ENCODE assay signal across 17 mouse cellular contexts in the genomic region with DNA sequence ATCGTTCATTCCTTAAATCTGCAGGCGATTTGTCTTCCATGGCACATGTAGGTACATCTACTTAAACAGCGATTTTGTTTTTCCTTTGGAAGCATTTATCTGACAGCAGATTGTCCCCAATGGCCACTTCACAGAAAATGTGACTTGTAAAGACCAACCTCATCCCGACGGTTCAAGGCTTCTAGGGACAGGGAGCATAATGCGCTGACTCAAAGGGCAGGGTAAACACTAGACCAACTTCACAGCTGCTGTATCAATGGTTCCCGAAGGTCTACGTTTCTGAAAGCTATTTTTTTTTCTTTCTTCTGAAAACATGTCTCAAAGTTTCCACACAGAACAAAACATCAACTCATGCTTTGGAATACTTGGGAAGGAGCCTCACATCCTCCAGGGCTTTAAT.
A peak's percentile ranks its signal among the peaks of the same experiment; 100 is the strongest.
DNase-seq lines count a peak whose midpoint lies in the region; ATAC-seq lines count a peak whose summit lies in the region.
"Had no signal": no experiment of that assay in that cellular context is flagged by ENCODE, and none has a peak within 500 bp of the region (broad histone marks: within the 10 kb centered on the region; RNA-seq: fewer than 3 reads in every experiment).

No protein-coding gene starts in this region.

- H3K36me3 ChIP-seq in forebrain, embryonic 11.5 days (ENCODE audit: control insufficient read depth, insufficient read depth, low read length): no peaks in the 10 kb centered on the region
- H3K36me3 ChIP-seq in forebrain, embryonic 15.5 days: no peaks in the 10 kb centered on the region
- H3K36me3 ChIP-seq in forebrain, embryonic 13.5 days (ENCODE audit: poor library complexity, severe bottlenecking): no peaks in the 10 kb centered on the region
- no peaks in the 10 kb centered on the region for H3K36me3 ChIP-seq in forebrain, embryonic 14.5 days (ENCODE audit: control insufficient read depth, insufficient read depth, low read length)
- no peaks in the 10 kb centered on the region for H3K36me3 ChIP-seq in intestine, embryonic 16.5 days (ENCODE audit: control insufficient read depth, insufficient read depth, low read length)
- H3K36me3 ChIP-seq: embryonic facial prominence, embryonic 10.5 days; embryonic facial prominence, embryonic 12.5 days had no signal

- 30% methylated on average over 8 of the region's 8 CpGs for WGBS in forebrain, embryonic 11.5 days
- WGBS in forebrain, embryonic 15.5 days: 22% methylated on average over 8 of the region's 8 CpGs
- WGBS in forebrain, embryonic 13.5 days: 19% methylated on average over 8 of the region's 8 CpGs
- WGBS in forebrain, embryonic 14.5 days: 17% methylated on average over 8 of the region's 8 CpGs
- WGBS in intestine, embryonic 16.5 days: 79% methylated on average over 8 of the region's 8 CpGs

- H3K4me2 ChIP-seq in forebrain, embryonic 11.5 days (ENCODE audit: low read depth, low read length, severe bottlenecking): peak overlapping the region; percentile 18; the same call in 1 of the 2 replicates
- no peak overlapping the region for H3K4me2 ChIP-seq in forebrain, embryonic 15.5 days (replicated peaks)
- H3K4me2 ChIP-seq in forebrain, embryonic 13.5 days: peak overlapping the region; percentile 39
- no peak overlapping the region for H3K4me2 ChIP-seq in forebrain, embryonic 14.5 days (ENCODE audit: low read length)
- no peak overlapping the region for H3K4me2 ChIP-seq in intestine, embryonic 16.5 days (ENCODE audit: low read depth, low read length)
- H3K4me2 ChIP-seq: embryonic facial prominence, embryonic 12.5 days had no signal

- H3K4me3 ChIP-seq in forebrain, embryonic 11.5 days (ENCODE audit: low read depth, low read length): no peak overlapping the region
- no peak overlapping the region for H3K4me3 ChIP-seq in forebrain, embryonic 15.5 days
- H3K4me3 ChIP-seq in forebrain, embryonic 13.5 days: no peak overlapping the region
- H3K4me3 ChIP-seq in forebrain, embryonic 14.5 days (ENCODE audit: low read depth, low read length): no peak overlapping the region
- H3K4me3 ChIP-seq in intestine, embryonic 16.5 days (ENCODE audit: low read length): no peak overlapping the region
- H3K4me3 ChIP-seq: embryonic facial prominence, embryonic 10.5 days; embryonic facial prominence, embryonic 12.5 days had no signal

- peak; percentile 7 for DNase-seq in embryo, embryonic 11 days
- no peak for DNase-seq in embryo, embryonic 9.5 days (ENCODE audit: extremely low spot score)
- DNase-seq in forebrain, embryonic 11.5 days (ENCODE audit: low spot score): no peak
- DNase-seq in forebrain, embryonic 14.5 days (ENCODE audit: low spot score): no peak
- DNase-seq: adrenal gland, adult 2 months; adrenal gland, postnatal 10 days; adrenal gland, postnatal 25 days; cerebellum, adult 11-12 months; cerebellum, adult 2 months; cerebellum, adult 9-10 months; cerebellum, postnatal 10 days; cerebellum, postnatal 25 days had no signal

- no peaks in the 10 kb centered on the region for H3K27me3 ChIP-seq in forebrain, embryonic 11.5 days (ENCODE audit: control insufficient read depth, insufficient read depth, low read length)
- H3K27me3 ChIP-seq in forebrain, embryonic 15.5 days: no peaks in the 10 kb centered on the region
- peaks cover 8% of the 10 kb centered on the region; the same call in 1 of the 2 replicates for H3K27me3 ChIP-seq in forebrain, embryonic 13.5 days
- H3K27me3 ChIP-seq in forebrain, embryonic 14.5 days (replicated peaks; ENCODE audit: control insufficient read depth, insufficient read depth, low read length): no peaks in the 10 kb centered on the region
- no peaks in the 10 kb centered on the region for H3K27me3 ChIP-seq in intestine, embryonic 16.5 days (replicated peaks; ENCODE audit: control insufficient read depth, insufficient read depth, low read length)
- H3K27me3 ChIP-seq: embryonic facial prominence, embryonic 12.5 days had no signal

- H3K9me3 ChIP-seq in forebrain, embryonic 11.5 days (ENCODE audit: control insufficient read depth, low read length): no peaks in the 10 kb centered on the region
- no peaks in the 10 kb centered on the region for H3K9me3 ChIP-seq in forebrain, embryonic 15.5 days
- no peaks in the 10 kb centered on the region for H3K9me3 ChIP-seq in forebrain, embryonic 13.5 days (replicated peaks)
- no peaks in the 10 kb centered on the region for H3K9me3 ChIP-seq in forebrain, embryonic 14.5 days (replicated peaks; ENCODE audit: control insufficient read depth, low read length)
- no peaks in the 10 kb centered on the region for H3K9me3 ChIP-seq in intestine, embryonic 16.5 days (ENCODE audit: control insufficient read depth, low read length)
- H3K9me3 ChIP-seq: embryonic facial prominence, embryonic 10.5 days; embryonic facial prominence, embryonic 12.5 days had no signal

- peak; percentile 65; the same call in 1 of the 2 replicates for ATAC-seq in forebrain, embryonic 11.5 days (replicated peaks; ENCODE audit: low FRiP score)
- no peak for ATAC-seq in forebrain, embryonic 15.5 days (replicated peaks)
- 0 out of 2 replicates have a peak, but pooled peaks have one; percentile 45 for ATAC-seq in forebrain, embryonic 13.5 days
- no peak for ATAC-seq in forebrain, embryonic 14.5 days
- no peak for ATAC-seq in intestine, embryonic 16.5 days

- peak overlapping the region; percentile 26; the same call in 1 of the 2 replicates for H3K27ac ChIP-seq in forebrain, embryonic 11.5 days (ENCODE audit: low read depth, low read length)
- no peak overlapping the region for H3K27ac ChIP-seq in forebrain, embryonic 15.5 days (replicated peaks)
- H3K27ac ChIP-seq in forebrain, embryonic 13.5 days: no peak overlapping the region
- H3K27ac ChIP-seq in forebrain, embryonic 14.5 days (ENCODE audit: low read depth, low read length): no peak overlapping the region
- H3K27ac ChIP-seq in intestine, embryonic 16.5 days (ENCODE audit: low read length): no peak overlapping the region
- H3K27ac ChIP-seq: embryonic facial prominence, embryonic 10.5 days; embryonic facial prominence, embryonic 12.5 days had no signal

- H3K9ac ChIP-seq in forebrain, embryonic 11.5 days (ENCODE audit: low read length): no peak overlapping the region
- H3K9ac ChIP-seq in forebrain, embryonic 15.5 days (replicated peaks): no peak overlapping the region
- H3K9ac ChIP-seq in forebrain, embryonic 13.5 days: no peak overlapping the region
- no peak overlapping the region for H3K9ac ChIP-seq in forebrain, embryonic 14.5 days (ENCODE audit: low read length)
- H3K9ac ChIP-seq in intestine, embryonic 16.5 days (ENCODE audit: low read depth, low read length): no peak overlapping the region
- H3K9ac ChIP-seq: embryonic facial prominence, embryonic 12.5 days had no signal

- no peaks in the 10 kb centered on the region; the same call in 1 of the 2 replicates for H3K4me1 ChIP-seq in forebrain, embryonic 11.5 days (replicated peaks; ENCODE audit: control insufficient read depth, insufficient read depth, low read length)
- peaks cover 8% of the 10 kb centered on the region for H3K4me1 ChIP-seq in forebrain, embryonic 15.5 days
- peaks cover 19% of the 10 kb centered on the region for H3K4me1 ChIP-seq in forebrain, embryonic 13.5 days
- peaks cover 3% of the 10 kb centered on the region; the same call in 1 of the 2 replicates for H3K4me1 ChIP-seq in forebrain, embryonic 14.5 days (ENCODE audit: control insufficient read depth, insufficient read depth, low read length)
- H3K4me1 ChIP-seq in intestine, embryonic 16.5 days (ENCODE audit: control insufficient read depth, insufficient read depth, low read length): no peaks in the 10 kb centered on the region
- H3K4me1 ChIP-seq: embryonic facial prominence, embryonic 10.5 days; embryonic facial prominence, embryonic 12.5 days had no signal

Comparison
In these comparisons a context has a peak if more than half of its experiments do, and no peak if none do; other contexts are left out.
1. ATAC-seq: peak in forebrain, embryonic 11.5 days (single experiment) and forebrain, embryonic 13.5 days (single experiment); none in forebrain, embryonic 15.5 days (single experiment), forebrain, embryonic 14.5 days (single experiment) and intestine, embryonic 16.5 days (single experiment).
2. H3K4me2 ChIP-seq: peak in forebrain, embryonic 11.5 days (single experiment) and forebrain, embryonic 13.5 days (single experiment); none in forebrain, embryonic 15.5 days (single experiment), forebrain, embryonic 14.5 days (single experiment) and intestine, embryonic 16.5 days (single experiment).